Mouse (Mus musculus) brain, embryonic 18.5 days (tissue): Measurements from ENCODE around the gene Gak.
"Not testable (repeated sequence)": the region's sequence is repeated elsewhere in the genome, so short reads cannot be mapped to it uniquely, and the experiment has no call there.

Experiments
- DNase-seq: peaks from one replicate; pipeline ENCODE4 v3.0.0-alpha.2; 2012; ENCODE audit warnings: low read depth, low spot score

The Gak gene

DNA sequence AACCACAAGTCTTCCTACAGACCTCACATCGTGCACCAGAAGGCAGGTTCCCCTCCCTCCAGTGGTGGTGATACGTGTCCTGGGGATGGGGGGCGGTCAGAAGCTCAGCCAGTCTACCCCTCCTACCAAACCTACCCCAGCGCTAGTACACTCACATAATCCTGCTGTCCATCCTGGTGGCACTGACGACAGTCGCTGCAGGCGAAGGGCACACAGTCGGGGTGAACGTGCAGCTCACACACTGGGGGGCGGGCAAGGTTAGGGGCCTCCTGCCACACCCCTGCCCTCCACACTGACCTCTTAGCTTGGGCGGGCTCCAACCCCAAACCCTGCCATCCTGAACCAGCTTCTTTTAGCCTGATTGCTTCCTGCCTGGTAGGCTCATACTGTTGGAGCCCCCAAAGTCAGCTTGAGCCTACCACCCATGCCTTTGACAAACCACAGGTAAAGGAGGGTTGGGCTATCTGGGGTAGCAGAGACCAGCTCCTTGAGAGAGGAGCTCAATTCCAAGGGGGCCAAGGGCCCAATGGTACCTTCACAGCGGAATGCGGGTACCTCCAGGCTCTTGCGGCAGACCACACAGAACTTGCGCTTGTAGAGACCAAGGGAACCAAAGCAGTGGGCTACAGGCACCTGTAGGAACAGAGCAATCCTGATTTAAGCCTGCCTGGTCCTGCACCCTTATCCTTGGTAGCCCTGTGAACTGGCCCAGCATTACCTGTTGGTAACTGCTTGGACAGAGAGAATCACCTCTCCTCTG is 26.5 kb upstream of the Gak start:
- no peak for DNase-seq

DNA sequence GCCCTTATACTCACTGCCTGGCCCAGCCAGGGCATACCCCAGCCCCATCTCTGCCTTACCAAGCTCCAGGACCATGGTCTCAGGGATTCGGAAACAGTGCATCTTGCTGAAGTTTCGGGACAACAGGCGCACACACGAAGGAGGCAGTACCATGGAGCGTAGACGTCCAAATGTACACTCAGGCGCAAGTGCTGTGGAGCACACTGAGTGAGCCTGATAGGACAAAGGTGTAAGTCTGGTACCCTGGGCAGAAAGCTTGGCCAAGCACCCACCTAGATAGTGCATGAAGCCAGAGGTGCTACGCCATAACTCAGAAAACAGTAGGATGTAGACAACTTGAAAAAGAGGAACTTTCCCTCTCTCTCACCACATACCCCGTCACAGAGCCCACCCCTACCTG is 25.8 kb upstream of the Gak start:
- DNase-seq, result no peak

DNA sequence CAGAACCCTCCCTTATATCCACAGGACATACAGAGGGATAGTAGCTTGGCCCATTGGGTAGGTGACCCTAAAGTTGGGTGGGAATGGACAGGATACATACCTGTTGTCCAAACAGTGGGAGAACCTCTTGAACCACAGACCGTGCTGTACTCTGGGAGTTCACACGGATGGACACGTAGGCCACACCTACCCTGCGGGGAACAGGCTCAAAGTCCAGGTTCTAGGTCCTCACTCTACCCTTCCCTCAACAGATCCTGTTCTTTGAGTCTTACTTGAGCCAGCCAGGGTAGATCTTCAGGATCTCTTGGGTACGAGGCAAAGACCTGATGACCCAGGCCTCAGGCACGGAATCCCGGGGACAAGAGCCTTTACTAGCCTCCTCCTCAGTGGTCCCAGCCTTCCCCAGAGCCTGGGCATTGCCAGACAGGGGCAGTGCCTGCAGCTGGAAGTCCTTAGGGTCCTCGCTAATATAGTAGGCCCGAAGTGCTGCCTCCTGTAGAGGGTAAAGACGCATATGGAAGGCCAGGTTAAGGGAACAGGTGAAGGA is 25.0 kb upstream of the Gak start:
- DNase-seq, result no peak

DNA sequence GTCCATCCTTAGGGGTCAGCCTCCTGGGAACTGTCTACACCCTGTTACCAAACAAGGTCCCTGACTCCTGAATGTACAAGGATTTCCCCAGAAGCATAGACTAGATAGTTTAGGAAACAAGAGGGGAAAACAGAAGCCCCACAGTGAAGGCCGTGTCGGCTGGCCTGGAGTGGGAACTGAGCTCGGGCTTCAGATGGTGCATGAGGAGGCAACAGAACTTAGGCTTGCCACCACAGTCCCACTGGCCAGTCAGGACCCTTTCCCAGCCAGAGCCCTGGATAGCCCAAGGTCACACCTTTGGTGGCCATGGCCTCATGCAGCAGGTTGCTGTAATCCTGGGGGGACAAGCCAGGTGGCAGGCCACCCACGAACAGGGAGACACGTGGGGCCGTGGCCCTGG is 23.8 kb upstream of the Gak start:
- no peak for DNase-seq

DNA sequence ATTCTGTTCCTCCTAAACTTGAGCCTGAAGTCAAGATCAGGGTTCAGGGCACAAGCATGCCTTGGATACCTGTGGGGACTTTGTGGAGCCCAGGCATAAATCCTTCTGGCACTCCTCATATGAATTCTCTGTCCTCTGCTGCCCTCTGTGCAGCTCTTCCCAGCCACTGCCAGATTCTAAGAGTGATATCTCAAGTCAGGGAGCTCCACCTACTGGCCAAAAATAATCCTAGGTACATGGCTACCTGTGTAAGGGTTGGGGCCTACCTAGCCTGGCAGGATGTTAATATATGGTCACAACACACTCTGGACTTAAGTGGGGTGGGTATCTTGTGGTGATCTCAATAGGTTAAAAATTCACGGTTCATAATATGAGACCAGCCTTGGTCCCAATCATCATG is 22.3 kb upstream of the Gak start:
- DNase-seq, result no peak

DNA sequence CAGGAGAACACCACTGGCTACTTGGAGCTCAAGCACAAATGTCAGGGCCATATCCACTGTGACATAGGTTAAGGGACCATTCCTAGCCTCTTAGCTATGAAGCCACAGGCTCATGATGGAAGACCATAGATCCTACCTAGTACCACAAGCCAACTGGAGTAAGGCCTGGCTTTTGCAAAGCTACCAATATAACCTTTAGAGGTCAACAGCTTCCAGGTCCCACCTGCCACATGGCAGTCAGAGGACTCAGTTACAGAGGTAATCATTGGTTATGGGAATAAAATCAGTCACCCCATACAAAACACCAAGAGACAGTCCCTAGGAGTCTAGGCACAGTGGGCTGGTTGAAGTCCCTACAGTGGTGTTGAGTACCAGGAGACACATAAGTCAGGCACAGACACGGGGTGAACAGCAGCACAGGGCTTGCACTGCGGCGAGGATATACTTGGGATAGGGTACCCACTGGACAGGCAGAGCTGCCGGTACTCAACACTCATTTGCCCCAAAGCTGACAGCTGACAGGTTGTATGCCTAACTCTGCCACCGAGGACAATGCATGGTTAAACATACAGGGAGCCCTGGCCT is 21.7 kb upstream of the Gak start:
- DNase-seq, result no peak

DNA sequence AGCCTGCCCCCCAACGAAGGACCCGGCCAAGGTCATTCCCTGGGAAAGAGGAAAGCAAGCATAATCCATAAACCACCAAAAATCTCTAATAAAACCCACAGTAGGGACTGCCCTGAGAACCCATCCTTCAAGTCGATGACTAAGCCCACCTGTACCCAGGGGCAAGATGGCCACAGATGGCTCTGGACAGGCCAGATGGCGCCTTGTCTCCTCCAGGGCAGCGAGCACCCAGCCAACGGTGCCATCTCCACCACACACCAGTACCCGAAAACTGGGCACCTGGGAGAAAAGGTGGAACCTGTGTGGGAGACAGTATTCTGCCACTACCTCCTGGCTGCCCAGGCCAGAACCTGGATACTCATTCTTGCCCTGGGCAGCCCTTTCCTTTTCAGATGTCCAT is 20.8 kb upstream of the Gak start:
- no peak for DNase-seq

DNA sequence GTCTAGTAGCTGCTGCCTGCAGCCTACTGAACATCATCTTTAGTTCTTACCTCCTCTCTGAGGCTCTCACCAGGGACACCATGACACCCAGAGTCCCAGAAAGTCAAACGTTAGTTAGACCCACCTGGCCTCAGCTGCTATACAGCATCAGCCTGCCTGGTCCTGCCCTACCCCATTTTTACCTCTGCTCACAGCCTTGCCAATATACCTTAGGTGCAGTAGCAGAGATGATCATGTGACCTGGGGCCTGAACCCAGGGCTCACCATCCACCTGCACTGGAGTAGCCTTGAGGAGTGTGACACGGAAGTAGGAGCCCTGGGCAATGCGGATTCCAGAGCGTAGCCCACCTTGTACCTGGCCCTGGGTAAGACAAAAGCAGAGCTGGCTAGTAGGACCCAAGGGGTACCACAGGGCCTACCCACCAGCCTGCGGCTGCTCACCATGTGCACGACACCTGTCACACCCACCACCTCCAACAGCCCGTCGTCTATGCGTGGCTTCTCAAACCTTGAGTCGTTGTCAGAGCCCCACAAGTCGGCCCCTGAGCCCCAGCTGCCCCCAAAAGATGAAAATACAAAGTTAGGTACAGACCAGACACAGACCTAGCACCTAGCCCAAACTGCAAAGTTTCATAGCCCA is 19.5 kb upstream of the Gak start:
- no peak for DNase-seq

DNA sequence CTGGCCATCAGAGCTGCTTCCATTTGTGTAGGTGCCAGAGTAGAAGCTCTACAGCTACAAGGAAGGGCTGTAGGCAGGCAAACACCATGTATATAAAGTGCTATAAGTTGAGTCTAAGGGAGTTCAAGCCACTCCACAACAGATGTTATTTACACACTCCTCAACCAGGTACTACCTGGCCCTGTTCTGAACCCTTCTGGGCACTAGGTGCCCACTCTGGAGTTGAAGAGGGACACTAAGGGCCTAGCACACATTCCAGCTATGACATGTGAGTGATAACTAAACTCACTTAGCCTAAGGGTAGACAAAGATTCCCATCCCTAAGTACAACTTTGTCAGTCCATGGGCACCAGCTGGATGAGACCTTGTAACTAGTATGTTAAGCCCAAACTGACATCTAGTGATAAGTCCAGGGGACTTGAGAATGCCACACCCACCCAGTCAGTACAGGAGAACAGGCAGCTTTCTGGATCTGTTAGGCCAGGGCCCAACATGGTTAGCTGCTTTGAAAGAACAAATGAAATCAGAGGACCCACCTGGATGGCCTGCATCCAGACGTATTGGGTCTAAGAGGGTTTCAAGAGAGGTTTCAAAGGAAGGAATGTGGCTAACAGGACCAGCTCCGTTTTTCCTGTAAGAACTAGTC is 18.4 kb upstream of the Gak start:
- DNase-seq, result no peak

DNA sequence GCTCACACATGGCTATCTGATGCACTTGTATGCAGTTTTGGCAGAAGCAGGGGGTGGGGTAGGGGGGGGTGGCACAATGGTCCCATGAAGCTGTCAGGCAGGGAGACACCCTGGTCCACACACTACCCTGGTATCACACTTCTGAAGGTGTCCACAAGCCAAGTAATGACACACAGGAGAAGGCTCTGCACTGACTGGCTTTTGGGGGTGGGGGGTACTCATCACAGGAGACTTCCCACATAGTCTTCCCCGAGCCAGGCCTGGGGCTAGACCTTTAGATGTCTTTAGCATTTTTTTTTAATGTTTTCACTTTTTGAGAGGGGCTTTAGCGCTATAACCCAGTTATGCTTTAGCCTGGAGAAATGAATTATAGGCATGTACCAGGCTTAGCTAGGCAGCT is 17.8 kb upstream of the Gak start:
- no peak for DNase-seq

DNA sequence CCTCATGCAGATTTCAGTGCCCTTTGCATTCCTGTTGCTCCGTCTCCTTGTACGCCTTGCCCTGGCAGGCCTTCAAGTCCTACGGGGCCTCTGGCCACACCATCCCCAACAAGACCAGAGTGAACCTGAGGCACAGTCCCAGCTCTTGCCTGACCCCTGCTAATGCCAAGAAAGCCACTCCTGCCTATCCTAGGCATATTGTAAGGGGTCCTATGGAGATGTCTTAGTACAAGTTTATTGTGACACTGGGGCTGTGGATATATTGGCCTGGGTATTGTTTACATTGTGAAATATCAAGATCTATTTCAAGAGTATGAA is 16.7 kb upstream of the Gak start:
- DNase-seq, result no peak

DNA sequence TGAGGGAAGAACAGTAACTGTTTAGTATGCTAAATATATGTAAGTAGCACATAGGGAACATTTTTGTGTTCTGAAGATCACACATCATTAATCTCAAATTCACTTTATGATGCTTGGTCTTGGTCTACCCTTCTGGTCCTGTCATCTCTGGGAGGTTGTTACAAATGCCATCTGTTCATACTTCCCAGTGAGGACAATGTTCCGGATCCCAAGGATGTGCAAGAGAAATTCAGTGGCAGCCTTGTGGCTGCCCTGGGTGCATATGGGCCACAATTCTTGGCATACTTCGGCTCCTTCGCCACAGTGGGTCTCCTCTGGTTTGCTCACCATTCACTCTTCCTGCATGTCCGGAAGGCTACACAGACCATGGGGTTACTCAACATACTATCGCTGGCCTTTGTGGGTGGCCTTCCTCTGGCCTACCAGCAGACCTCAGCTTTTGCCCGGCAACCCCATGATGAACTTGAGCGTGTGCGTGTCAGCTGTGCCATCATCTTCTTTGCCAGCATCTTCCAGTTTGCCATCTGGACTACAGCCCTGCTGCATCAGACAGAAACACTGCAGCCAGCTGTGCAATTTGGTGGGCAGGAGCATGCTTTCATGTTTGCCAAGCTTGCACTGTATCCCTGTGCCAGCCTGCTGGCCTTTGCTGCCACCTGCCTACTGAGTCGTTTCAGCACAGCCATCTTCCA is 16.2 kb upstream of the Gak start:
- no peak for DNase-seq

DNA sequence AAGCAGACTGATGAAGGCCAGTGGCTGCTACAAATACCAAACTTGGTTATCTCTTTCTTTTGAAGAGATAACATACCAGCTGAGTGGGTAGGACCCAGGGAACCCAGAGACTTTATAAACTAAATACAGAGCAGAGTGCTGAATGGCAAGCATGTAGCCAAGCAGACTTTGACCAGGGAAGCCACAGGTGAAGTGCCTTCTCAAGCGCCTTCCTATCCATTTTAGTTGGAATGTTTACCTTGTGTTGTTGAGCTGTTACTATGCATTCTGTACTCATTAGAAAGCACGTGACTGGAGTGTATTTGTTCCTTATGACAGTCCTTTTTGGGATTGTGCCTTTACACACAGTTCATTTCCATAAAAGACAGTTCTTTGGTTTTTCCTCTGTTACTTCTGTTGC is 14.1 kb upstream of the Gak start:
- no peak for DNase-seq

DNA sequence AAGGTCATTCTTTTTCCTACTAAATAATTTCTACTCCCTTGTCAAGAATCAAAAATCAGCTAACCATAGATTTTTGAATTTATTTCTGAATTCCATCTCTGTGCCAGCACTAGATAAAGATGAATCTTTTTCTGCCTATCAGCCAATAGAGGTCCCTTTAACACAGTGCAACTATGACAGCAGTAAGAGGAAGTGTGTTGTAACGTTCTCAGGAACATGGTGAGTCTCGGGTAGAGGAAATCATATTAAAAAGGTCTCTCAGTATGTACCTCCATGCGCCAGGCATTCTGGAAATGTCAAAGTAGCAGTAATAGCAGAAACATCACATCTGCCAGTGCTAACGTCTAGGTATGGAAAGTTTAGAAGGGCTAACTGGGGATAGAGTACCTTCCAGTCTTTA is 6.6 kb upstream of the Gak start:
- DNase-seq, result no peak

DNA sequence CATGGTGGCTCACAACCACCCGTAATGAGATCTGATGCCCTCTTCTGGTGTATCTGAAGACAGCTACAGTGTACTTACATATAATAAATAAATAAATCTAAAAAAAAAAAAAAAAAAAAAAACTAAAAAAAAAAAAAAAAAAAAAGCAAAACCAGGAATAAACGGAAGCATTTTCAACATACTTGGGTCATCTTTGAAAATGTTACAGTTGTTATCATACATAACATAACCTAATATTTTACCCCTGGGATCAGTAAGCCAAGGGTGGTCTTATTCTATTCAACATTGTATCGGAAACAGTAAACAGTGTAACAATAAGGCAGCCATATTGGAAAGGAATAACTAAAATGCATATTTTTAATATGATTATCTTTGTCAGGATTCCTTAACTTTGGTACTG is 4.5 kb upstream of the Gak start:
- DNase-seq, result not testable (repeated sequence)

DNA sequence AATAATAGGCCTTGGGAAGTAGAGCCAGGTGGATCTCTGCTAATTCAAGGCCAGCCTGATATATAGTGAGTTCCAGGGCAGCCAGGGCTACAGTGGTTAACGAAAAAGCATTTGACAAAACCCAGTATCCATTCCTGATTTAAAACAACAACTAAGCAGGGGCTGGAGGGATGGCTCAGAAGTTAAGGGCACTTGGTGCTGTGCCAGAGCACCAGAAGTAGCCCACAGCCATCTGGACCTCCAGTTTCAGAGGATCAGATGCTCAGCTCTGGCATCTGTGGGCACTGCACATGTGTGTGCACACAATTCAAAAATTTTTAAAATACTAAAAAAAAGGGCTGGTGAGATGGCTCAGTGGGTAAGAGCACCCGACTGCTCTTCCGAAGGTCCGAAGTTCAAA is 4.1 kb upstream of the Gak start:
- no peak for DNase-seq

DNA sequence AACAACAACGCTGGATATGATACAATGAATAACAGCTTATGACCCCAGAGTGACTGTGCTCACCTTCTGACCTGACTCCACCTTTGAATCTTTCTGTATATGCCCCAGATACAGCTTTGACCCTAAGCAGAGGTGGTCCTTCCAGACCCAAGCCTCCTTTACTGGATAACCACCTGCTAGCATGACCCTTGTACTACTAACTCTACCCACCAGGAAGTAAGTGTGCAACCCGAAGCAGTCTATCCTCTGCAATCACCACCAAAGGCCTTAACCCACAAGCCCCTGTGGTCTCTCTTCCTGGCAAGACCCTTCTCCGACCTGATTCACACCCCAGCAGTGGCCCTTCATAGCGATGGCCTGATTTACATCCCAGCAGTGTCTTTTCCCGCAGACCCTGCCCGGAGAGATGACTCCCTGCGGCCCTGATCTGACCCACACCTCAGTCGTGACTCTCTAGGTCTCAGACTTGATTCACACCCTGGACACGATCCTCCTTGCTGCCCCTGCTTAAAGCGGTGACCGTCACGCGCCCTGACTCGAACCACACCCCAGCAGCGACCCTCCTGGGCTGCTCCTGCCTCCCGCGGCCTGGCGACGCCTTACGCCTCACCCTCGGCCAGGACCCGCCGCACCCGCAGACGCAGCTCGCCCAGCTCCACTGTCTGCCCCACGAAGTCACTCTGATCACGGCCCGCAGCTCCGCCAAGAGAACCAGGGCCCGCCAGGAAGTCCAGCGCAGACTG is 493 bp downstream of the Gak start:
- DNase-seq, result no peak

DNA sequence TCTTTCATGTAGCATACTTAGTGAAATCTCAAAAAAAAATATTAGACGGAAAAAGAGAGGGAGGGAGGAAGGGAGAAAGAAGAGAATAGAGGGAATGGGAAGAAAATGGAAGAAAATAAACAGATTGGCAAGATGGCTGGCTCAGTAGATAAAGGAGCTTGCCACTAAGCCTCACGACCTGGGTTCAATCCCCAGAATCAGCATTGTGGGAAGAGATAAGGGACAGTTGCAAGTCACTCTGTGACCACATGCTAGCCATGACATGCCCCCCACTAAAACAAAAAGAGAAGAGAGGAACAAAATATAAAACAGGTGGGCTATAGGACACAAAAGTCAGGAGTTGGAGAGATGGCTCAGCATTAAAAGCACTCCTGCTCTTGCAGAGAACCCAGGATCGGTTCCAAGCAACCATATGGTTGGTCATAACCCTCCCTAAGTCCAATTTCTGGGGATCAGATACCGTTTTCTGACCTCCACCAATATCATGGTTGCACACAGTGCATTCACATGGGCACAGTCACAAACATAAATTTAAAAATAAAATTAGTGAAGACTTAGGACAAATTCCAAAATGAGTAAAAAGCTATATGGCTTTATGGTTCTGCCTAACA is 3.4 kb downstream of the Gak start:
- no peak for DNase-seq

DNA sequence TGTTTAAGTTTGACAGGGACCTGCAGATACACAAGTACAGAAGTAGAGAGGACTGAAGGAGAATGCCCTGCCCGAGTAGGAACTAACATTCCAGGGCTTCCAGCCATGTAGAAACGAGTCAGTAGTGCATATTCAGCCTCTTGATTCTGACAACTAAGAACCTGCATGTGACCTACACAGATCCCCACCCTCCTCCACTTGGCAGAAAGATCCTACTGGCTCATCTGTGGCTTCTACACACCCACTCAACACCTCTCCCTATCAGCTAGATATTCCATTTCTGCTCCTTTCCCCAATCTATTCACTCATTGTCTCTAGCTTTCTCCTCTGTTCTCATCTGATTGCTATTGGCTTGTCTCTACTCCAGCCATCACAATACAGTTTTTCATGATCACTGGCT is 7.7 kb downstream of the Gak start:
- no peak for DNase-seq

DNA sequence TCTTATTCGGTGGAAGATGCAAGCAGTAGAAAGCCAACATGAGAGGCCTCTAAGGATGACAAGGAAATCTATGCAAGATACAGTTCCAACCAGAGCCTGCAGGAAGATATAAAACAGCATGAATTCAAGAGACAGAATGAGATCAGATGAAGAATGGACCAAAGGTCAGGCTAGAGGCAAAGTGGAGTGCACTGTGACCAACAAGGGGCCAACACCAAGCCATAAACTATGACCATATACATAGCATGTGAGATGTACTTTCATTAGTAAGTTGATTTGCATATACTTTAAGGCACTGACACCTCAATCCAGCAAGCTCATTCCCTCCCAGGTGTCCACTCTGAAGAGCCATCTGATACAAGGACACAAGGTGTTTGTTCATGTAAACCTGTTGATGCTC is 19.1 kb downstream of the Gak start:
- no peak for DNase-seq

DNA sequence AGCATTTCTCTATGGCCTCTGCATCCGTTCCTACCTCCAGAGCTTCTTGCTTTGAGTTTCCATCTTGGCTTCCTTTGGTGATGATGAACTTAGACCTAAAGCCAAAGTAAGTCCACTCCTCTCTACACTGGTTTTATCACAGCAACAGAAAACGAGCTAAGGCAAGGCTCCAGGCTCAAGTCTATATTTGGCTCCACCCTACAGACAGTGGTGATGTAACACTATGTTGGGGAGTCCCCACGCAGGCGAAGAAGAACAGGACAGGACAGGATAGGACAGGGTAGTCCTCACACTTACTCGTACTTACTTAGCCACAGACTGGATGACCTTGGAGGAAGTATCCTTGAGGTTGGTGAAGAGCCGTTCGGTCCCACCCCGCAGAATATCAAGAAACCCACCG is 27.0 kb downstream of the Gak start:
- no peak for DNase-seq
